Mouse (Mus musculus): ENCODE results near the gene Tmprss3.

Tmprss3 gene

GRCm38 (mm10) chr17:31195207-31195606 is 3.6 kb downstream of the Tmprss3 start:
- DNase-seq (ENCODE audit: low read depth, low spot score): no peak

GRCm38 (mm10) chr17:31193360-31193759 is 5.4 kb downstream of the Tmprss3 start:
- no peak for DNase-seq (ENCODE audit: low read depth, low spot score)

GRCm38 (mm10) chr17:31192663-31193062 is 6.1 kb downstream of the Tmprss3 start:
- no peak for DNase-seq (ENCODE audit: low read depth, low spot score)

- DNase-seq (ENCODE audit: low read depth, low spot score): no peak
Measured at GRCm38 (mm10) chr17:31191825-31192224, 7.0 kb downstream of the Tmprss3 start.

GRCm38 (mm10) chr17:31187370-31187769 is 11.4 kb downstream of the Tmprss3 start:
- peak; percentile 88 for DNase-seq (ENCODE audit: low read depth, low spot score)

GRCm38 (mm10) chr17:31184269-31184990 is 14.3 kb downstream of the Tmprss3 start:
- DNase-seq (ENCODE audit: low read depth, low spot score): peak; percentile 66

GRCm38 (mm10) chr17:31183180-31183974 is 15.4 kb downstream of the Tmprss3 start:
- no peak for DNase-seq (ENCODE audit: low read depth, low spot score)

GRCm38 (mm10) chr17:31181490-31181889 is 17.3 kb downstream of the Tmprss3 start:
- DNase-seq (ENCODE audit: low read depth, low spot score): no peak

- DNase-seq (ENCODE audit: low read depth, low spot score): peak; percentile 56
Measured at GRCm38 (mm10) chr17:31176321-31176720, 22.5 kb downstream of the Tmprss3 start.

- DNase-seq (ENCODE audit: low read depth, low spot score): no peak
Measured at GRCm38 (mm10) chr17:31169796-31170195, 29.0 kb downstream of the Tmprss3 start.

GRCm38 (mm10) chr17:31165127-31165526 is 33.6 kb downstream of the Tmprss3 start, which contains the start of gene Tff1:
Tff1 (minus strand) TSS chr17:31165277.
- DNase-seq (ENCODE audit: low read depth, low spot score): no peak

- no peak for DNase-seq (ENCODE audit: low read depth, low spot score)
Measured at GRCm38 (mm10) chr17:31163821-31164220, 35.0 kb downstream of the Tmprss3 start.

- DNase-seq (ENCODE audit: low read depth, low spot score): no peak
Measured at GRCm38 (mm10) chr17:31162607-31163006, 36.2 kb downstream of the Tmprss3 start.

GRCm38 (mm10) chr17:31160291-31160690 is 38.5 kb downstream of the Tmprss3 start:
- DNase-seq (ENCODE audit: low read depth, low spot score): no peak

GRCm38 (mm10) chr17:31157921-31158320 is 40.9 kb downstream of the Tmprss3 start:
- DNase-seq (ENCODE audit: low read depth, low spot score): no peak

- DNase-seq (ENCODE audit: low read depth, low spot score): no peak
Measured at GRCm38 (mm10) chr17:31153785-31154184, 45.0 kb downstream of the Tmprss3 start.

GRCm38 (mm10) chr17:31152966-31153499 is 45.7 kb downstream of the Tmprss3 start:
- no peak for DNase-seq (ENCODE audit: low read depth, low spot score)

- no peak for DNase-seq (ENCODE audit: low read depth, low spot score)
Measured at GRCm38 (mm10) chr17:31152512-31152911, 46.3 kb downstream of the Tmprss3 start.

GRCm38 (mm10) chr17:31145998-31146397 is 52.8 kb downstream of the Tmprss3 start:
- DNase-seq (ENCODE audit: low read depth, low spot score): no peak

- no peak for DNase-seq (ENCODE audit: low read depth, low spot score)
Measured at GRCm38 (mm10) chr17:31144040-31145037, 54.4 kb downstream of the Tmprss3 start, which contains the start of gene Tff2. Tff2 (minus strand) TSS chr17:31144282.

GRCm38 (mm10) chr17:31142116-31142515 is 56.7 kb downstream of the Tmprss3 start:
- DNase-seq (ENCODE audit: low read depth, low spot score): no peak

Measured in CD4-positive, CD25-positive, alpha-beta regulatory T cell, adult 2 months (primary cell).